Mouse (Mus musculus) hindbrain, embryonic 14.5 days (tissue): ENCODE measurements around the gene Fbxw25. TPM values are rescaled to one million over a fixed set of nuclear protein-coding genes. Genes with fewer than 3 reads are reported as not detected.
A peak's percentile ranks its signal among the peaks of the same experiment; 100 is the strongest.
"Not testable (repeated sequence)": the region's sequence is repeated elsewhere in the genome, so short reads cannot be mapped to it uniquely, and the experiment has no call there.

Experiments used
- ATAC-seq: fragments of 200-750 bp; cut with Nextera tagmentation; 2 replicates; pipeline ENCODE4 v1.8.0; 2017; ENCODE audit warnings: moderate number of reproducible peaks, mild to moderate bottlenecking, moderate TSS enrichment, moderate library complexity; ENCODE audit not compliant: low FRiP score
- DNase-seq: peaks from one replicate; pipeline ENCODE4 v3.0.0-alpha.2; 2015; ENCODE audit warnings: low spot score
- H3K27ac ChIP-seq: fragments of 300-500 bp; sonication (generic); 2 replicates; pipeline ENCODE4 v1.5.1; 2014; ENCODE audit warnings: mild to moderate bottlenecking, moderate library complexity
- H3K27me3 ChIP-seq: fragments of 300-500 bp; sonication (generic); 2 replicates; pipeline ENCODE4 v1.6.1; 2014; ENCODE audit warnings: mild to moderate bottlenecking, low read length, mixed read lengths; ENCODE audit not compliant: control insufficient read depth, insufficient read depth
- H3K36me3 ChIP-seq: fragments of 300-500 bp; sonication (generic); replicated peaks from 2 replicates; pipeline ENCODE4 v1.6.1; 2014; ENCODE audit not compliant: control insufficient read depth, insufficient read depth
- H3K4me1 ChIP-seq: fragments of 300-500 bp; sonication (generic); replicated peaks from 2 replicates; pipeline ENCODE4 v1.6.1; 2014; ENCODE audit warnings: antibody characterized with exemption, low read length, mixed read lengths; ENCODE audit not compliant: control insufficient read depth, insufficient read depth
- H3K4me2 ChIP-seq: fragments of 300-500 bp; sonication (generic); replicated peaks from 2 replicates; pipeline ENCODE4 v1.6.1; 2014; ENCODE audit warnings: mild to moderate bottlenecking, moderate library complexity
- H3K4me3 ChIP-seq: fragments of 300-500 bp; sonication (generic); replicated peaks from 2 replicates; pipeline ENCODE4 v1.5.1; 2014; ENCODE audit warnings: mild to moderate bottlenecking, low read length
- H3K9ac ChIP-seq: fragments of 300-500 bp; sonication (generic); 2 replicates; pipeline ENCODE4 v1.6.1; 2014
- H3K9me3 ChIP-seq: fragments of 300-500 bp; sonication (generic); 2 replicates; pipeline ENCODE4 v1.6.1; 2016; ENCODE audit warnings: low read length; ENCODE audit not compliant: control insufficient read depth
- WGBS: fragments of 180-500 bp; shearing (Covaris S2); extraction: QIAGEN DNeasy Blood & Tissue Kit; methylation state at CpG from one replicate; pipeline ENCODE4 v1.1.7; 2014; 5-methylcytosine and 5-hydroxymethylcytosine counted together
- polyA plus RNA-seq: library from polyadenylated mRNA; unstranded; fragments of >200 nt; fragmentation: Nextera tagmentation; extraction: Ambion mirVana; gene quantifications from 2 replicates; pipeline ENCODE4 v1.2.1, GENCODE M21; 2014

The Fbxw25 gene
- polyA plus RNA-seq = not detected in 2 replicates

DNA sequence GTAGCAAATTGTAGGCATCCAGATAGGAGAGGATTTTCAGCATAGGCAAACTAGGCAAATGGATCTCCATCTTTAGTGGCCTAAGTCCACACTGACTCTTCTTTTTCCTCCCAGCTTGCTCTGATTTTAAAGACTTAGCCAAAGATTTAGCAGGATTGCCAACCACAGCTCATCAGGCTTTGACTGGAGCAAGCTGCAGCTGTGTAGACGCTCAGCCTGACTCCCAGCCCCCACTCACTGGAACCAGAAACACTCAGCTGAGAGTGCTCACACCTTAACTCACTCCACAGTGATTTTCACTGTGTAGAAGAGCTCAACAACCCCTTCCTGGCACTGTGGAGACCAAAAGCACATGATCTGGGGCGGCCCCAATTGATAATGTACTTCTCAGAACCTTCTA is at the start of gene Fbxw25:
Fbxw25 (minus strand) TSS at position 101 of the 400 bp plus-strand sequence.
- not testable (repeated sequence) for ATAC-seq, DNase-seq, H3K27me3 ChIP-seq, H3K4me3 ChIP-seq, H3K4me1 ChIP-seq, H3K9me3 ChIP-seq, H3K36me3 ChIP-seq, H3K9ac ChIP-seq, H3K4me2 ChIP-seq, H3K27ac ChIP-seq
- 74% methylated on average over 2 of the region's 2 CpGs for WGBS

DNA sequence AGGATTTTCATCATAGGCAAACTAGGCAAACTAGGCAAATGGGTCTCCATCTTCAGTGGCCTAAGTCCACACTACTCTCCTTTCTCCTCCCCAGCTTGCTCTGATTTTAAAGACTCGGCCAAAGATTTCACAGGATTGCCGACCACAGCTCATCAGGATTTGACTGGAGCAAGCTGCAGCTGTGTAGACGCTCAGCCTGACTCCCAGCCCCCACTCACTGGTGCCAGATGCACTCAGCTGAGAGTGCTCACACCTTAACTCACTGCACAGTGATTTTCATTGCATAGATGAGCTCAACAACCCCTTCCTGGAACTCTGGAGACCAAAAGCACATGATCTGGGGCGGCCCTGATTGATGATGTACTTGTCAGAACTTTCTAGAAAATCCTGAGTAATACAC is 38.1 kb upstream of the Fbxw25 start, which contains the start of gene Fbxw18:
Fbxw18 (minus strand) TSS at position 101 of the 400 bp plus-strand sequence.
- DNase-seq, ATAC-seq, H3K9me3 ChIP-seq, H3K4me3 ChIP-seq, H3K27ac ChIP-seq, H3K36me3 ChIP-seq, H3K9ac ChIP-seq, H3K4me1 ChIP-seq, H3K4me2 ChIP-seq, H3K27me3 ChIP-seq: not testable (repeated sequence)
- WGBS = 85% methylated on average over 4 of the region's 4 CpGs

DNA sequence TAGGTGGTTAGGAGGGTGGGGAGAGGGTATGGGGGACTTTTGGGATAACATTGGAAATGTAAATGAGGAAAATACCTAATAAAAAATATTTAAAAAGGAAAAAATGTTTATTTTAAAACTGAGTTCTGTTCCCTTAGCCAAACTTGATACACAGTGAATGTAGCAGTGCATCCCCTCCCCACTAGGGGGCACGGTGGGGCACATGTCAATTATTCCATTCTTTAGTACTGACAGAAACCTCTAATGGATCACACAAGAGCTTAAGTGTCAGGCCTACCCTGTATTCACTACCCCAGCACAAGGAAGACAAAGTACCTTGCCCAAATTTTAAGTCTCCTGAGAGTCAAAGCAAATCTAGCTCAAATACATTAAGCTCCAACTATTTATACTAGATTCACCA is 20.8 kb upstream of the Fbxw25 start:
- ATAC-seq = no peak
- Histone ChIP-seq H3K27ac (no peak overlapping the region), H3K4me2 (no peak overlapping the region), H3K36me3 (no peaks in the 10 kb centered on the region), H3K27me3 (no peaks in the 10 kb centered on the region), H3K9me3 (no peaks in the 10 kb centered on the region), H3K4me1 (no peaks in the 10 kb centered on the region), H3K4me3 (no peak overlapping the region), H3K9ac (no peak overlapping the region)
- DNase-seq = peak; percentile 30
- WGBS = 9% methylated on average over 1 of the region's 1 CpGs

DNA sequence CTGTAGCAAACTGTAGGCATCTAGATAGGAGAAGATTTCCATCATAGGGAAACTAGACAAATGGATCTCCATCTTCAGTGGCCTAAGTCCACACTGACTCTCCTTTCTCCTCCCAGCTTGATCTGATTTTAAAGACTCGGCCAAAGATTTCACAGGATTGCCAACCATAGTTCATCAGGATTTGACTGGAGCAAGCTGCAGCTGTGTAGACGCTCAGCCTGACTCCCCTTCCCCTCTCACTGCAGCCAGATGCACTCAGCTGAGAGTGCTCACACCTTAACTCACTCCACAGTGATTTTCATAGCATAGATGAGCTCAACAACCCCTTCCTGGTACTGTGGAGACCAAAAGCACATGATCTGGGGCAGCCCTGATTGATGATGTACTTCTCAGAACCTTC is 38.5 kb downstream of the Fbxw25 start, which contains the start of gene Fbxw24:
Fbxw24 (minus strand) TSS at position 101 of the 400 bp plus-strand sequence.
- not testable (repeated sequence) for H3K9me3 ChIP-seq, ATAC-seq, DNase-seq, H3K4me3 ChIP-seq, H3K4me1 ChIP-seq, H3K9ac ChIP-seq, H3K4me2 ChIP-seq, H3K27ac ChIP-seq, H3K36me3 ChIP-seq, H3K27me3 ChIP-seq
- WGBS = 94% methylated on average over 2 of the region's 2 CpGs

DNA sequence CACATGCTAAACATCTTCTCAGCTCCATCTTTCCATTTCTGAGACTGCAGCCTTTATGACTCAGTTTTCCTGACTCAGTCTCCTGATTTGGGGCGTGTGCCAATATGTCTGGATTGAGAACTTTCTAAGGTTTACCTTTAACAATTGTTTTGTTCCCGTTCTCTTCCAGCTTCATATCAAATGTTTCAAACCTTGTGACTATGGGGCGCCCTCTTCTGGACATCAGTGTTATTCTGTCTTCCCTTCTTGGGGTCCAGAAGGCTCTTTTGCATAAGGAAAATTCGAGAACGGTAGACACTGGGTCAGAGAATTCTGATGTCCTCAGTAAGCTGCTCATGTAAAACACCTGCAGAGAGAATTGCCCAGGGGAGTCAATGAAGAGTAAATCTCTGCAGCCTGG is 57.6 kb downstream of the Fbxw25 start:
- peak; percentile 44 for DNase-seq
- not testable (repeated sequence) for ATAC-seq, H3K27ac ChIP-seq, H3K36me3 ChIP-seq, H3K4me2 ChIP-seq, H3K9ac ChIP-seq, H3K9me3 ChIP-seq, H3K27me3 ChIP-seq, H3K4me1 ChIP-seq, H3K4me3 ChIP-seq
- 35% methylated on average over 5 of the region's 5 CpGs for WGBS

DNA sequence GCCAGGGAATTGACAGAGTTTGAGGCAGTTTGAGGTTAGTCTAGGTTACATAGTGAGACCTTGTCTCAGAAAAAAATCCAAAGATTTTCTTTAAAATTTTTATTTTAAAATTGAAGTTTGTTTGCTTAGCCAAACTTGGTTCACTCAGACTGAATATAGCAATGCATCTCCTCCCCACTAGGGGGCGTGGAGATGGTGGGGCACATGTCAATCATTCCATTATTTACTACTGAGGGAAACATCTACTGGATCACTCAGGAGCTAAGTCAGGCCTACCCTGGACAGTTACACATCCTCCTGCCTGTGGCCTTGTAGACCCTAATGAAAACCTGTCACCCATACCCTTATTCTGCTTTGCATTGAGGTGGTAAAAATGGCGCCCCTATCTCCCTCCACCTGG is 62.3 kb downstream of the Fbxw25 start:
- H3K4me3 ChIP-seq = not testable (repeated sequence)

DNA sequence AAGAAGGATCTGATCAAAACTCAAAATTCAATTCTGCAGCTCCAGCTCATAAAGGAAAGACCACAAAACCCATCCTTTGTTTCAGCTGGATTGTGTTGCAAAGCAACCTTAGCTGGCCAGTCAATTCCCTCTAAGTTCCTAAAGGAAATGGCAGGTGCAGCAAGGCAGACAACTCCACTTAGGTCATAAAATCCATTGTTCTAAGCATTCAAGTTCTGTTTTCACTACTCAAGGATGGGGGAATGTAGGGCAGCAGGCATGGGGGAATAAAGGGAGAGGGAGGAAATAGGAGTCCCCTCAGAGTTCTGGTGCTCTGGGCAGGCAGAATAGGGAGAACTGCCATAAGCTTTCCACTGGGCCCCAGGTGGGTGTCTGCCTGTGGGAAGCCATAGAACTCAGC is 67.2 kb downstream of the Fbxw25 start:
- Histone ChIP-seq H3K4me1 (no peaks in the 10 kb centered on the region), H3K4me2 (no peak overlapping the region), H3K36me3 (no peaks in the 10 kb centered on the region), H3K4me3 (no peak overlapping the region), H3K9me3 (peaks cover 4% of the 10 kb centered on the region; the same call in 1 of the 2 replicates), H3K9ac (no peak overlapping the region), H3K27ac (no peak overlapping the region), H3K27me3 (no peaks in the 10 kb centered on the region)
- ATAC-seq (no peak), DNase-seq (no peak)

More for the DNA sequence above, 62.3 kb downstream of the Fbxw25 start:
- not testable (repeated sequence) for H3K27me3 ChIP-seq, ATAC-seq, DNase-seq, H3K4me2 ChIP-seq, H3K9ac ChIP-seq, H3K27ac ChIP-seq, H3K4me1 ChIP-seq, H3K36me3 ChIP-seq, H3K9me3 ChIP-seq
- WGBS = 65% methylated on average over 2 of the region's 2 CpGs

Other genes starting within 250 kb of the Fbxw25 start
- gene Fbxw16, start 215.5 kb downstream of the Fbxw25 start, polyA plus RNA-seq = not detected in 2 replicates
- not detected in 2 replicates for gene Fbxw19, start 168.8 kb downstream of the Fbxw25 start, polyA plus RNA-seq
- not detected in 2 replicates for gene Fbxw15, start 96.4 kb downstream of the Fbxw25 start, polyA plus RNA-seq
- not detected in 2 replicates for gene Fbxw24, start 38.6 kb downstream of the Fbxw25 start, polyA plus RNA-seq
- 0.22 TPM in 1 of 2 replicates, not detected in the other for gene Fbxw18, start 38.0 kb upstream of the Fbxw25 start, polyA plus RNA-seq
- gene Fbxw26, start 81.4 kb upstream of the Fbxw25 start, polyA plus RNA-seq = not detected in 2 replicates
- not detected in 2 replicates for gene Fbxw27, start 126.0 kb upstream of the Fbxw25 start, polyA plus RNA-seq
- 0.33 TPM in 1 of 2 replicates, not detected in the other for gene Spink8, start 147.6 kb upstream of the Fbxw25 start, polyA plus RNA-seq
- gene Nme6, start 168.1 kb upstream of the Fbxw25 start, polyA plus RNA-seq = 64.2 and 64.3 TPM in 2 replicates
- 0.97 and 1.3 TPM in 2 replicates for gene Camp, start 185.0 kb upstream of the Fbxw25 start, polyA plus RNA-seq
- gene Cdc25a, start 210.9 kb upstream of the Fbxw25 start, polyA plus RNA-seq = 12.4 and 12.5 TPM in 2 replicates